Mouse (Mus musculus) R1 (cell line): ENCODE data around the gene Hmcn1.

Experiments
- DNase-seq: peaks from one replicate; pipeline ENCODE4 v3.0.0-alpha.2; 2018; ENCODE audit warnings: low read depth, low spot score

Hmcn1 gene

DNA sequence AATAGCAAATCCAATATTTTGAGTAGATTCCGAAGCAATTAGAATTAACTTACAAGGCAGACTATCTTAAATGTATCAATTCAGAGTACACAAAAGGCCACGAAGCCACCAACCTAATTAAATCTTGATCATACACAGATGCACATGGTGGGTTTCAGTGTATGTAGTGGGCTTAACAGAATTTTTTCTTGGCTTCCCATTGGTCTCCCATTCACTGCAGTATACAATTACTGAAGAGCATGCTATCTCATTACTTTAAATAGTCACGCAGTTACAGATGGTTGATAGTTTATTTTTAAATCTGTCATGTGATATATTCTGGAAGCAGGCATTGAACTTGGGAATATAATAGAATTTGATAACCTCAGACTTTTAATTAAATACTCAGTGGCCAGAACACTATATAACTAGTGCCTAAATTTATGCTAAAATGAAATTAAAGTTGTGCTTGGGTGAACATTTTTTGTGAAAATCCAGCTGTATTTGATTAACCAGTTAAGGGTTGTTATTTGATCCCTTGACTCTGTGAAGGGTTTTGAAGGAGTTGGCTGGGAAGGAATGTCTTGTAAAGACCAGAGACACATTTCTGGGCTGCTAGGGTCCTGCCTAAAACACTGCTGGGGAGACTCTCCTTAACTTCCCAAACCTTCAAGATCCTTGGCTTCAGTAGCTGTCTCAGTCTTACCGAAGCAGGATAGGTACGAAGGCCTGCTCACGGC lies 455.7 kb downstream of the Hmcn1 start:
- DNase-seq, result no peak

DNA sequence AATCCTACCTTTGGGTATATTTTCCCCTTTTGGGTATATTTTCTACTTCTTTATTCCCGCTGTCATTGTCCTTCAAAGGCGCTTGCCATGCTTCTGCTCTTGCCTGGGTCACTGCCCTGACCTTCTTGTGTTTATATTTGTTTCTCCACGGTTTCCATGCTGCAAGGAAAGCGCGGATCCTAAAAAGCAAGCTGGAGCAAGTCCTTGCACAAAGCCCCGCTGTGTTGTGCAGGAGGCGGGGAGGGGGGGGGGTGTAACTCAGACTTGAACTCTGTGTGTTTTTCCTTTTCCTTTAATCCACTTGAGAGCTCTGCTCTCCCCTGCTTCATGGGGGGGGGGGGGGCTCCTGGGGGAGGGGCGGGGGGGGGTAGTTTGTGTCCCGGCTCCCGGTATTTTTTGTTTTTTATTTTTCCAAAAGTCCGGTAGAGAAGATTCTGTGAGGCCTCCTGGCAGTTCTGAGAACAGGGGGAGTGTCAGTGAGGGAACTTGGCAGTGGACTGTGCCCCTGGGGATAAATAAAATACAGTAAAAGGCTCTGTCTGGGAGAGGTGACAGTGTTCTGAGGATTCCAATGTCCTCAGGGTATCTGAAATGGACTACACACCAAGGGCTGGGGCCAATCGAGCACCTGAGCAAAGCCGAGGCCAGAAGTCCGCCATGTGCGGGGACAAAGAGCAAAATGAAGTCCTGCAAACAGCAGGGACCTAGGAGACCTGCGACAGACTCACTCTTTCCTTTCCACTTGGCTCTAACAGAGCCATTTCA lies 457.3 kb downstream of the Hmcn1 start:
- no peak for DNase-seq

DNA sequence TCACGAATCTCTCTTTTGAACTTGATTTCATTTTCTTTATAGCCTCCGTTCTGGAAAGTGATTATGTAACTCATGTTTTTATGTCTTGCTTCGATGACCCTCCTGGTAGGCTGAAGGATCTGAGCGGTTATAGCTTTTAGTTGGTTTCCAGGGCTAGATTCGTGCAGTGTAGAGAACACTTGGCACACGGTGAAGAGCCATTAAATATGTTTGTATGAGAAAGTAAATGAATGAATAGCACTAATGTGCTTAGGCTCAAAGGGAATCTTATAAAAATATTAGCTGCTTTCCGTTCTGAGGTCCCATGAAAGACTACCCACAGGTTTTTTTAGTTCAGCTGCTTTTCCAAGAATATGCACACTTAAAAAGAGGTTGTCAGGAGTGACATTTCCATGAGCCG lies 458.6 kb downstream of the Hmcn1 start:
- no peak for DNase-seq

- no peak for DNase-seq
These were observed 480.2 kb downstream of the Hmcn1 start for GRCm38 (mm10) chr1:150513041-150513440.
